Mouse (Mus musculus): ENCODE measurements at regions not wholly inside any gene's neighbourhood (a gene's known extent, or its start where the extent isn't known, plus 50 kb on each side); places are given as distances from the start of the nearest gene placed in this dataset.
A peak's percentile ranks its signal among the peaks of the same experiment; 100 is the strongest.

GRCm38 (mm10) chr17:63575316-63576007 lies 75.6 kb upstream of the Fbxl17 start:
- DNase-seq (ENCODE audit: extremely low spot score in 1 of 2, low spot score in 1 of 2), result peak; percentile 10 to 27

- no peak for DNase-seq (ENCODE audit: extremely low spot score in 1 of 2, low spot score in 1 of 2)
These were observed 83.1 kb upstream of the Fbxl17 start for GRCm38 (mm10) chr17:63582870-63583269.

GRCm38 (mm10) chr17:63607021-63607751 lies 107.4 kb upstream of the Fbxl17 start:
- DNase-seq (ENCODE audit: extremely low spot score in 1 of 2, low spot score in 1 of 2), result no peak

- no peak for DNase-seq (ENCODE audit: extremely low spot score in 1 of 2, low spot score in 1 of 2)
These were observed 122.9 kb upstream of the Fbxl17 start for GRCm38 (mm10) chr17:63622726-63623125.

- no peak for DNase-seq (ENCODE audit: extremely low spot score in 1 of 2, low spot score in 1 of 2)
These were observed 137.8 kb upstream of the Fbxl17 start for GRCm38 (mm10) chr17:63637598-63637997.

- DNase-seq (ENCODE audit: extremely low spot score in 1 of 2, low spot score in 1 of 2), result no peak
These were observed 144.6 kb upstream of the Fbxl17 start for GRCm38 (mm10) chr17:63644390-63644789.

- DNase-seq (ENCODE audit: extremely low spot score in 1 of 2, low spot score in 1 of 2), result no peak
These were observed 157.9 kb upstream of the Fbxl17 start for GRCm38 (mm10) chr17:63657687-63658086.

- DNase-seq (ENCODE audit: extremely low spot score in 1 of 2, low spot score in 1 of 2), result no peak
These were observed 161.1 kb upstream of the Fbxl17 start for GRCm38 (mm10) chr17:63660841-63661481.

GRCm38 (mm10) chr17:63661584-63661983 lies 161.8 kb upstream of the Fbxl17 start:
- DNase-seq (ENCODE audit: extremely low spot score in 1 of 2, low spot score in 1 of 2), result no peak

GRCm38 (mm10) chr17:63662251-63662650 lies 162.4 kb upstream of the Fbxl17 start:
- DNase-seq (ENCODE audit: extremely low spot score in 1 of 2, low spot score in 1 of 2), result no peak

GRCm38 (mm10) chr17:63676791-63677190 lies 177.0 kb upstream of the Fbxl17 start:
- no peak for DNase-seq (ENCODE audit: extremely low spot score in 1 of 2, low spot score in 1 of 2)

GRCm38 (mm10) chr17:63677996-63678657 lies 178.3 kb upstream of the Fbxl17 start:
- no peak for DNase-seq (ENCODE audit: extremely low spot score in 1 of 2, low spot score in 1 of 2)

- DNase-seq (ENCODE audit: extremely low spot score in 1 of 2, low spot score in 1 of 2), result no peak
These were observed 180.7 kb upstream of the Fbxl17 start for GRCm38 (mm10) chr17:63680479-63680878.

- no peak for DNase-seq (ENCODE audit: extremely low spot score in 1 of 2, low spot score in 1 of 2)
These were observed 179.5 kb upstream of the Fer start for GRCm38 (mm10) chr17:63683345-63683744.

GRCm38 (mm10) chr17:63684026-63684425 lies 178.8 kb upstream of the Fer start:
- DNase-seq (ENCODE audit: extremely low spot score in 1 of 2, low spot score in 1 of 2), result no peak

- no peak for DNase-seq (ENCODE audit: extremely low spot score in 1 of 2, low spot score in 1 of 2)
These were observed 176.9 kb upstream of the Fer start for GRCm38 (mm10) chr17:63685956-63686355.

GRCm38 (mm10) chr17:63686361-63686760 lies 176.5 kb upstream of the Fer start:
- no peak for DNase-seq (ENCODE audit: extremely low spot score in 1 of 2, low spot score in 1 of 2)

- no peak for DNase-seq (ENCODE audit: extremely low spot score in 1 of 2, low spot score in 1 of 2)
These were observed 173.6 kb upstream of the Fer start for GRCm38 (mm10) chr17:63689291-63689690.

GRCm38 (mm10) chr17:63690829-63691689 lies 171.8 kb upstream of the Fer start:
- no peak for DNase-seq (ENCODE audit: extremely low spot score in 1 of 2, low spot score in 1 of 2)

- no peak for DNase-seq (ENCODE audit: extremely low spot score in 1 of 2, low spot score in 1 of 2)
These were observed 171.2 kb upstream of the Fer start for GRCm38 (mm10) chr17:63691690-63691968.
